Mouse (Mus musculus): Measurements from ENCODE around the gene Rep15.

Rep15 gene

DNA sequence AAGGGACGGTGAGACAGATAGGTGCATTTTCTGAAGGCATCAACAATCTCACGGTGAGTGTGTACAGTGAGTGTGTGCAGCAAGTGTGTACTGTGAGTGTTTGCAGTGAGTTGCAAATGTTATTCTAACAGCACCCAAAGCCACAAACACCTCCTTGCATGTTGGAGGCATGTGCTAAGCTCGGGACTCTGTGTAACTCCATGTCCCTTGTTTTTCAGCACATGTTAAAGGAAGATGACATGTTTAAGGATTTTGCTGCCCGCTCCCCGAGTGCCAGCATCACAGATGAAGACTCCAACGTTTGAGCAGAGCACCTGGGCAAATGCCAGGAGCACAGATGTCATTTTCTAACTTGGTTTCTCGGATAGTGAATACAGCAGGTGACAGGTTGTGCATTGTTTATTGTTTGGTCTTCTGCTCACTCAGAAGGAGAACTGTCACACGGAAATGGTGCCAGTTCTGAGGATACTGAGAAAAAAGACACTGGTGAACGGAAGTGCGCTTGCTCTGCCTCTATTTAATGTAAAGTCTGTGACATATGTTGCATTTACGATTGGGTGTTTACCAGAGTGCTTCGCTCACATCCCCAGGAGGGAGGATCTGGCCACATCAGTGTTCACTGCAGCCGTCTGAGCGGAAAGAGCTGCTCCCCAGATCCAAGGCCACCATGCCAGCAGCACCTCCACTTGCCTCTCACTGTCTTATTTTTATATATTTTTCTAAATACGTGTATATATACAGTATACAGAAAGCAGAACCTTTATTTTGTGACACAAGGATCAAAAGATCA, 2.1 kb upstream of the Rep15 start:
- DNase-seq (ENCODE audit: low spot score) = no peak

- peak; percentile 95 for DNase-seq (ENCODE audit: low spot score)
These were observed 10.2 kb downstream of the Rep15 start, which contains the start of gene Mrps35 for GRCm38 (mm10) chr6:147042291-147043290. Gene Mrps35, plus strand, starts transcription at chr6:147042764.

GRCm38 (mm10) chr6:147043633-147044032, 11.2 kb downstream of the Rep15 start:
- DNase-seq (ENCODE audit: low spot score) = no peak

- no peak for DNase-seq (ENCODE audit: low spot score)
These were observed 16.9 kb downstream of the Rep15 start for GRCm38 (mm10) chr6:147049239-147049805.

- peak; percentile 34 for DNase-seq (ENCODE audit: low spot score)
These were observed 19.3 kb downstream of the Rep15 start for GRCm38 (mm10) chr6:147051666-147052065.

GRCm38 (mm10) chr6:147052440-147052839, 20.1 kb downstream of the Rep15 start:
- no peak for DNase-seq (ENCODE audit: low spot score)

DNA sequence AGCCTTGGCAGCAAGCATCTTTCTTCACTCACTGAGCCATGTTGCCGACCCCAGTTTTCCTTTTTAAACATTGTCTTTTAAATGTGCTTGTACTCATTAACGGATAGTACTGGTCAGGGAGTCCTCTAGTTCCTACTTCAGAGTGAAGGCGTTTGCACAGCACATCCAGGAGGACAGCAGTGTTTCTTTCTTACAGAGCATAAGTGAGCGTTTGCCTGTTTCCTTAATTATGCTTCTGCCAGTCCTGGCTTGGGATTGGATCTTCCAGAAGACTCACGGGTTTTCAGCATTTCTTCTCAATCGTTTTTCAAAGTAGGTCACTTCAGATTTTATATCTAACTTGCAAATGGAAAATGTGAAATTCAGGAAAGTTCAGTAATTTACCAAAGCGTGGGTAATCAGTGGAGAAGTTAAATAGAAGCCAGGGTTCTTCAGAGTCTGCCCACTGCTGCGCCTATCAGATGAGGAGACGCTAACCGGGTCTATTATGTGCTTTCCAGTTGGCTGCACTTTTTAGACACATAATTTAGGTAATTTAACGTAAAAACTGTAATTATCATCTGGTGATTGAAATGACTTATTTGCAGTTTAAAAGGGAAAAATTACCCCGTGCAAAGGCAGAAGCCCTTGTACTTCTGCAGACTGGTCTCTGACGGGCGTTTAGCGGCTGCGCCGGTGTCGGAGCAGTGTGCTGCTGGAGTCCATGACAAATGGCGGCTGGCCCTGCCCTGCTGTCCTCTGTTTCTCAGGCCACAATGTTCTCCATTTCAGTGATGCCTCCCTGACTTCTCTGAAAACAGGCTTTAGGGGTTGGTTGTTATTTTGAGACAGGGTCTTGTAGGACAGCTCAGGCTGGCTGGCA, 21.6 kb downstream of the Rep15 start:
- DNase-seq (ENCODE audit: low spot score) = no peak

GRCm38 (mm10) chr6:147055374-147055977, 23.1 kb downstream of the Rep15 start:
- no peak for DNase-seq (ENCODE audit: low spot score)

- peak; percentile 49 for DNase-seq (ENCODE audit: low spot score)
These were observed 26.9 kb downstream of the Rep15 start for GRCm38 (mm10) chr6:147059326-147059725.

GRCm38 (mm10) chr6:147061630-147062029, 29.2 kb downstream of the Rep15 start:
- DNase-seq (ENCODE audit: low spot score) = peak; percentile 30

- peak; percentile 34 for DNase-seq (ENCODE audit: low spot score)
These were observed 29.6 kb downstream of the Rep15 start for GRCm38 (mm10) chr6:147062034-147062433.

DNA sequence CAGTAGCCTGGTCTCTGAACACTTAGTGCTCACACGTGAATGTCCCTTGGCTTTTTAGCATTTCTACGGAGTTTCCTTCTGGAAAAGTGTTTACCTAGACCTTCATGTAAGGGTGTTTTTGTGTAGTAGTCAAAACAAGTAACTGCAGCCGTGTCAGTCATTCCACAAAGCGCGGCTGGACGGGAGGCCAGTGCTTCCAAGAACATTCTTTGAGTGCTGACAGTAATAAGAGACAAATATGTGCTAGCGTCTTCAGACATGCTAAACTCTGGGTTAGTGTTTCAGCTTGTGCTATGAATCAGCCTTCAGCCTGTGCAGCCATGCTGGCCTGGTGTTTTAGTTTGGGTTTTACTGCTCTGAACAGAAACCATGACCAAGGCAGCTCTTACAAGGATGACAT, 30.3 kb downstream of the Rep15 start:
- DNase-seq (ENCODE audit: low spot score) = no peak

- no peak for DNase-seq (ENCODE audit: low spot score)
These were observed 32.0 kb downstream of the Rep15 start for GRCm38 (mm10) chr6:147064226-147064943.

GRCm38 (mm10) chr6:147064944-147065261, 32.5 kb downstream of the Rep15 start:
- DNase-seq (ENCODE audit: low spot score) = no peak

DNA sequence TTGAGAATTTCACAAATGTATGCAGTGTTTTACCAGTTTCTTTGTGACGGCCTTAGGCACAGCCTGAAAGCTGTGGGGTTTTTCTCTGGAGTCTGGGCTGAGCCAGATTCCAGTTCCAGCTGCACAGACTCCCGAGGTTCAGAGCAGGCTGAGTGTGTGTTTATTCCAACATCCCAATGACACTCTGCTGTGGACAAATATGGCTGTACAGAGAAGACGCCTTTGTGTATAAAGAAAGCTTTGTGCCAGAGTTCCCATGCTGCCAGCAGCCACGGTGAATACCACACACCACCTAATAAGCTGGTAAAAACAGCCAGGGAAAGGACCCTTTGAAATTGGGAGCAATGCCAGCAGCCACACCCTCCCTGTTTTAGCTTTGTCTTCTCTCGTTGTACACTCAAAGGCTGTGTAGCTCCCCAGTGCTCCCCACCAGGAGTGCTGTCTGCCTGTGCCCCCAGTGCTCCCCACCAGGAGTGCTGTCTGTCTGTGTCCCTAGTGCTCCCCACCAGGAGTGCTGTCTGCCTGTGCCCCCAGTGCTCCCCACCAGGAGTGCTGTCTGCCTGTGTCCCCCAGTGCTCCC, 43.5 kb downstream of the Rep15 start:
- DNase-seq (ENCODE audit: low spot score) = no peak

GRCm38 (mm10) chr6:147076878-147077277, 44.5 kb downstream of the Rep15 start:
- DNase-seq (ENCODE audit: low spot score) = no peak

DNA sequence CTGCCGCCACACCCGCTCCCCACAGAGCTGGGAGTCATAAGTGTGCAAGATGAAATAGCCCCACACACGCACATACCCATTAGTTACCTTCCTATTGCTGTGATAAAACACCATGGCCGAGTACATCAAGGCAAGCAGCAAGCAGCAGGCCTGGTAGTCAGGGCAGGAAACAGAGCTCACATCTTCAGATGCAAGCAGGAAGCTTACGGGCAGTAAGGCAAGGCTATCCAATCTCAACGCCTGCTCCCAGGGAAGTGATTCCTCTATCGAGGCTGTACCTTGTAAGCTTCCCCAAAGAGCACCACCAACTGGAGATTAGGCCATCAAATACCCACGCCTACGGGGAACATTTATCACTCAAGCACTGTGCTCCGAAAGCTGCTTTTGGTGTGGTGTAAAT, 47.5 kb downstream of the Rep15 start:
- no peak for DNase-seq (ENCODE audit: low spot score)
